Mouse (Mus musculus) heart, postnatal 14 days (tissue): Measurements from ENCODE around the gene Taok1. TPM values are rescaled to one million over a fixed set of nuclear protein-coding genes. Genes with fewer than 3 reads are reported as not detected.
"Not testable (repeated sequence)": the region's sequence is repeated elsewhere in the genome, so short reads cannot be mapped to it uniquely, and the experiment has no call there.

Experiments used
- DNase-seq, 2 experiments: peaks; one replicate each; pipeline ENCODE4 v3.0.0; 2021 to 2022
- intact Hi-C: fragments of 180-260 bp; cut with DNase I; formaldehyde crosslinking; loops from one replicate; pipeline ENCODE4 v1.15.1; 2025
- total RNA-seq, 2 experiments: library from RNA; stranded (reverse); gene quantifications; 2 replicates each; pipeline ENCODE4 v1.2.3; 2021

Taok1 gene
- total RNA-seq, 2 experiments from 2014 or later: 57.0 to 59.3 TPM

- no peak for DNase-seq
- intact Hi-C loops: no loop called here
Observed at GRCm38 (mm10) chr11:77597266-77597665, 10.3 kb downstream of the Taok1 start.

- intact Hi-C loops: loop anchor here (5.0 kb wide), 1 partner anchor 36 kb away; no protein-coding TSS in a partner anchor
- DNase-seq: no peak
Observed at GRCm38 (mm10) chr11:77591388-77591787, 16.2 kb downstream of the Taok1 start.

GRCm38 (mm10) chr11:77590801-77591200, 16.8 kb downstream of the Taok1 start:
- no peak for DNase-seq
- intact Hi-C loops: loop anchor here (5.0 kb wide), 1 partner anchor 36 kb away; no protein-coding TSS in a partner anchor

- intact Hi-C loops: no loop called here
- no peak for DNase-seq
Observed at GRCm38 (mm10) chr11:77585201-77585600, 22.4 kb downstream of the Taok1 start.

- intact Hi-C loops: no loop called here
- no peak for DNase-seq
Observed at GRCm38 (mm10) chr11:77545261-77545660, 62.4 kb downstream of the Taok1 start.

GRCm38 (mm10) chr11:77532202-77532846, 75.3 kb downstream of the Taok1 start:
- no peak for DNase-seq
- intact Hi-C loops: no loop called here

GRCm38 (mm10) chr11:77530862-77531261, 76.8 kb downstream of the Taok1 start:
- no peak for DNase-seq
- intact Hi-C loops: no loop called here

- DNase-seq: no peak
- intact Hi-C loops: no loop called here
Observed at GRCm38 (mm10) chr11:77529644-77530043, 78.0 kb downstream of the Taok1 start.

GRCm38 (mm10) chr11:77528420-77528819, 79.2 kb downstream of the Taok1 start:
- DNase-seq, intact Hi-C loops: not testable (repeated sequence)

GRCm38 (mm10) chr11:77525804-77526486, 81.7 kb downstream of the Taok1 start:
- DNase-seq: no peak
- intact Hi-C loops: no loop called here

- intact Hi-C loops: no loop called here
- DNase-seq: no peak
Observed at GRCm38 (mm10) chr11:77520601-77521529, 86.8 kb downstream of the Taok1 start.

- no peak for DNase-seq
- intact Hi-C loops: no loop called here
Observed at GRCm38 (mm10) chr11:77519043-77519442, 88.6 kb downstream of the Taok1 start, which contains the start of gene Gm10392. Gene Gm10392, minus strand, starts transcription at chr11:77519198.

- intact Hi-C loops: no loop called here
- no peak for DNase-seq
Observed at GRCm38 (mm10) chr11:77518051-77518798, 89.4 kb downstream of the Taok1 start.

GRCm38 (mm10) chr11:77516553-77517425, 90.8 kb downstream of the Taok1 start:
- no peak for DNase-seq
- intact Hi-C loops: no loop called here

- DNase-seq: no peak
- intact Hi-C loops: loop anchor here (2.0 kb wide), 1 partner anchor 91 kb away; the partner anchor contains the start of gene Taok1
Observed at GRCm38 (mm10) chr11:77515637-77516552, 91.7 kb downstream of the Taok1 start, which contains the start of gene Trp53i13. Gene Trp53i13, minus strand, starts transcription at chr11:77515980.

- intact Hi-C loops: loop anchor here (2.0 kb wide), 1 partner anchor 92 kb away; the partner anchor contains the start of gene Taok1
- peak; percentile 86 to 90 for DNase-seq
Observed at GRCm38 (mm10) chr11:77514832-77515636, 92.6 kb downstream of the Taok1 start, which contains the start of gene Abhd15. Gene Abhd15, plus strand, starts transcription at chr11:77515121.
